Mouse (Mus musculus): ENCODE measurements around the gene Med17. TPM values are rescaled to one million over a fixed set of nuclear protein-coding genes. Genes with fewer than 3 reads are reported as not detected.
"Not testable (repeated sequence)": the region's sequence is repeated elsewhere in the genome, so short reads cannot be mapped to it uniquely, and the experiment has no call there.

The Med17 gene
- polyA plus RNA-seq (2012; rRNA removed) = 24.6 and 25.3 TPM in 2 replicates

- Histone ChIP-seq H3K4me1 (ENCODE audit: control insufficient read depth, insufficient read depth, low read length) (no peaks in the 10 kb centered on the region; the same call in 1 of the 2 replicates), H3K4me3 (replicated peaks; ENCODE audit: extremely low read depth, low read depth, low read length) (peak within 1 kb of the TSS; percentile 88)
- TF ChIP-seq POLR2A (IDR thresholded peaks at IDR 0.05; ENCODE audit: borderline replicate concordance, extremely low read depth, low read depth, low read length) = peak; percentile 79
- no peak for TF ChIP-seq CTCF (IDR thresholded peaks at IDR 0.05; ENCODE audit: insufficient read depth, low read length)
- WGBS = under 1% methylated on average over 57 of the region's 57 CpGs
- peak; percentile 91 for DNase-seq
These were observed at the start of gene Med17 for GRCm38 (mm10) chr9:15279649-15280490. Gene Med17 (minus strand): TSS chr9:15279931.

DNA sequence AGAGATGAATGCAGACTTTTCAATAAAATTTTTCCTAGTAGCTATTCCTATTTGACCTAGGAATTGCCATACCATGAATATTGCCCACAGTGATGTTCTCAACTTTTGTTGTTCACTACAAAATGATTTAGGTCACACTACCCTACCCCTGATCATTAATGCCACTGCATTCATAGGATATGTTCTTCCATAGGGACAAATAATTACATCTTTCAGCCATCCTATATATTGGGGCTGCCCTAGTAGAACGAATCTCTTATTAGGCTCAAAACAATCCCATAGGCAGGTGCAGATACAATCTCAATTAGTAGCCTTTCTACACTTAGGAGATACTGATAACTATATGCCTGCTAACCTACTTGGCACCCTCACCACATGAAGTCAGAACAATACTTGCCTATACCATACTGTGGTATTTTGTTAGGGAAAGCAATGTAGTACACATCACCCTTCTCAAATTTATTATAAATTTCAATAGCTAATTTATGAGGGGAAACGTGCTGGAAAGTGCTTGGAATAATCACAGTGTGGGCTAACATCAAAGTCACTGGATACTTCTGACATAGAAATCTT is 38.5 kb upstream of the Med17 start:
- TF ChIP-seq CTCF (IDR thresholded peaks at IDR 0.05; ENCODE audit: insufficient read depth, low read length) (no peak), POLR2A (IDR thresholded peaks at IDR 0.05; ENCODE audit: borderline replicate concordance, extremely low read depth, low read depth, low read length) (no peak)
- DNase-seq = no peak
- no peak overlapping the region for H3K4me3 ChIP-seq (replicated peaks; ENCODE audit: extremely low read depth, low read depth, low read length)
- no peaks in the 10 kb centered on the region for H3K4me1 ChIP-seq (ENCODE audit: control insufficient read depth, insufficient read depth, low read length)
- 69% methylated on average over 2 of the region's 2 CpGs for WGBS

- Histone ChIP-seq H3K4me3 (replicated peaks; ENCODE audit: extremely low read depth, low read depth, low read length) (no peak overlapping the region), H3K4me1 (ENCODE audit: control insufficient read depth, insufficient read depth, low read length) (no peaks in the 10 kb centered on the region)
- 53% methylated on average over 5 of the region's 5 CpGs for WGBS
- DNase-seq = no peak
- TF ChIP-seq CTCF (IDR thresholded peaks at IDR 0.05; ENCODE audit: insufficient read depth, low read length) = no peak
- TF ChIP-seq POLR2A (IDR thresholded peaks at IDR 0.05; ENCODE audit: borderline replicate concordance, extremely low read depth, low read depth, low read length) = no peak
These were observed 37.8 kb upstream of the Med17 start for GRCm38 (mm10) chr9:15317223-15318169.

GRCm38 (mm10) chr9:15316296-15316695 is 36.6 kb upstream of the Med17 start:
- not testable (repeated sequence) for H3K4me3 ChIP-seq (replicated peaks; ENCODE audit: extremely low read depth, low read depth, low read length); DNase-seq; H3K4me1 ChIP-seq (ENCODE audit: control insufficient read depth, insufficient read depth, low read length)
- WGBS = 90% methylated on average over 2 of the region's 2 CpGs

GRCm38 (mm10) chr9:15314619-15315018 is 34.9 kb upstream of the Med17 start:
- 93% methylated on average over 1 of the region's 1 CpGs for WGBS
- no peak overlapping the region for H3K4me3 ChIP-seq (replicated peaks; ENCODE audit: extremely low read depth, low read depth, low read length)
- DNase-seq = no peak
- H3K4me1 ChIP-seq (ENCODE audit: control insufficient read depth, insufficient read depth, low read length) = no peaks in the 10 kb centered on the region
- TF ChIP-seq POLR2A (IDR thresholded peaks at IDR 0.05; ENCODE audit: borderline replicate concordance, extremely low read depth, low read depth, low read length) (no peak), CTCF (IDR thresholded peaks at IDR 0.05; ENCODE audit: insufficient read depth, low read length) (no peak)

- no peak for DNase-seq
These were observed 33.9 kb upstream of the Med17 start for GRCm38 (mm10) chr9:15313633-15314032.

GRCm38 (mm10) chr9:15312054-15312735 is 32.5 kb upstream of the Med17 start:
- H3K4me3 ChIP-seq (replicated peaks; ENCODE audit: extremely low read depth, low read depth, low read length) = no peak overlapping the region
- no peak for TF ChIP-seq POLR2A (IDR thresholded peaks at IDR 0.05; ENCODE audit: borderline replicate concordance, extremely low read depth, low read depth, low read length)
- no peak for TF ChIP-seq CTCF (IDR thresholded peaks at IDR 0.05; ENCODE audit: insufficient read depth, low read length)

More at GRCm38 (mm10) chr9:15313633-15314032, 33.9 kb upstream of the Med17 start:
- no peak for TF ChIP-seq CTCF (IDR thresholded peaks at IDR 0.05; ENCODE audit: insufficient read depth, low read length)
- no peak for TF ChIP-seq POLR2A (IDR thresholded peaks at IDR 0.05; ENCODE audit: borderline replicate concordance, extremely low read depth, low read depth, low read length)
- no peaks in the 10 kb centered on the region for H3K4me1 ChIP-seq (ENCODE audit: control insufficient read depth, insufficient read depth, low read length)
- H3K4me3 ChIP-seq (replicated peaks; ENCODE audit: extremely low read depth, low read depth, low read length) = no peak overlapping the region
- WGBS = 86% methylated on average over 5 of the region's 5 CpGs

DNA sequence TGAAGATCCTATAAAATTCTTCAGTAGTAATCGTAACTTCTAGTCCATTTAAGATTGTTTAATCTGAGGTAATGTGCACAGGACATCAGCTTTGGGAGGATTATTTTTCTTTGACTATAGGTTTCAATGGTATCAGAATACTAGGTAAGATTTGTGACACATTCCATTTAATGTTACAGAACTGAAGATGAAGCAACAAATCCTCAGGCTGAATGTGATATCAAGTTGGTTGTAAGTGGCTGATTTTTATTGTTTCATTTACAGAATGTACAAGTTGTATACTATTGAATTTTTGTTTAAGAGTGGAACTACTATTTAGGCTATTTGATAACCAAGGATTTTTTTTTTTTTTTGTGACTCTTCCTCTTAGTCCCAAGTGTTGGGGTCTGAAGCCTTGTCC is 30.4 kb upstream of the Med17 start:
- 87% methylated on average over 1 of the region's 1 CpGs for WGBS
- TF ChIP-seq POLR2A (IDR thresholded peaks at IDR 0.05; ENCODE audit: borderline replicate concordance, extremely low read depth, low read depth, low read length) (no peak), CTCF (IDR thresholded peaks at IDR 0.05; ENCODE audit: insufficient read depth, low read length) (no peak)

More at GRCm38 (mm10) chr9:15312054-15312735, 32.5 kb upstream of the Med17 start:
- H3K4me1 ChIP-seq (ENCODE audit: control insufficient read depth, insufficient read depth, low read length) = peaks cover 4% of the 10 kb centered on the region; the same call in 1 of the 2 replicates
- no peak for DNase-seq
- 84% methylated on average over 2 of the region's 2 CpGs for WGBS

GRCm38 (mm10) chr9:15309425-15309824 is 29.7 kb upstream of the Med17 start:
- Histone ChIP-seq H3K4me1 (ENCODE audit: control insufficient read depth, insufficient read depth, low read length) (peaks cover 7% of the 10 kb centered on the region), H3K4me3 (replicated peaks; ENCODE audit: extremely low read depth, low read depth, low read length) (no peak overlapping the region)
- TF ChIP-seq CTCF (IDR thresholded peaks at IDR 0.05; ENCODE audit: insufficient read depth, low read length) = no peak
- TF ChIP-seq POLR2A (IDR thresholded peaks at IDR 0.05; ENCODE audit: borderline replicate concordance, extremely low read depth, low read depth, low read length) = no peak
- WGBS = 22% methylated on average over 4 of the region's 4 CpGs
- no peak for DNase-seq

More for the DNA sequence above, 30.4 kb upstream of the Med17 start:
- Histone ChIP-seq H3K4me1 (ENCODE audit: control insufficient read depth, insufficient read depth, low read length) (peaks cover 7% of the 10 kb centered on the region), H3K4me3 (replicated peaks; ENCODE audit: extremely low read depth, low read depth, low read length) (no peak overlapping the region)
- DNase-seq = no peak
